Mouse (Mus musculus) intestine, embryonic 16.5 days (tissue): ENCODE measurements around the gene Mthfd1l. TPM values are rescaled to one million over a fixed set of nuclear protein-coding genes. Genes with fewer than 3 reads are reported as not detected.

Source experiments
- ATAC-seq: fragments of 200-750 bp; cut with Nextera tagmentation; 2 replicates; pipeline ENCODE4 v1.8.0; 2017; ENCODE audit warnings: moderate TSS enrichment, moderate library complexity
- H3K27ac ChIP-seq: fragments of 300-500 bp; sonication (generic); 2 replicates; pipeline ENCODE4 v1.5.1; 2014; ENCODE audit warnings: mild to moderate bottlenecking, low read length
- H3K27me3 ChIP-seq: fragments of 300-500 bp; sonication (generic); replicated peaks from 2 replicates; pipeline ENCODE4 v1.6.1; 2014; ENCODE audit warnings: low read length, control low read depth, mixed read lengths; ENCODE audit not compliant: control insufficient read depth, insufficient read depth
- H3K36me3 ChIP-seq: fragments of 300-500 bp; sonication (generic); 2 replicates; pipeline ENCODE4 v1.6.1; 2014; ENCODE audit warnings: low read length, control low read depth; ENCODE audit not compliant: control insufficient read depth, insufficient read depth
- H3K4me1 ChIP-seq: fragments of 300-500 bp; sonication (generic); 2 replicates; pipeline ENCODE4 v1.6.1; 2014; ENCODE audit warnings: low read length, control low read depth, mixed read lengths; ENCODE audit not compliant: control insufficient read depth, insufficient read depth
- H3K4me2 ChIP-seq: fragments of 300-500 bp; sonication (generic); 2 replicates; pipeline ENCODE4 v1.6.1; 2014; ENCODE audit warnings: low read depth, low read length, control low read depth
- H3K4me3 ChIP-seq: fragments of 300-500 bp; sonication (generic); 2 replicates; pipeline ENCODE4 v1.5.1; 2014; ENCODE audit warnings: mild to moderate bottlenecking, low read length
- H3K9ac ChIP-seq: fragments of 300-500 bp; sonication (generic); 2 replicates; pipeline ENCODE4 v1.6.1; 2014; ENCODE audit warnings: low read depth, low read length
- H3K9me3 ChIP-seq: fragments of 300-500 bp; sonication (generic); 2 replicates; pipeline ENCODE4 v1.6.1; 2016; ENCODE audit warnings: low read length, control low read depth; ENCODE audit not compliant: control insufficient read depth
- WGBS: fragments of 180-500 bp; shearing (Covaris S2); extraction: QIAGEN DNeasy Blood & Tissue Kit; methylation state at CpG from one replicate; pipeline ENCODE4 v1.1.7; 2014; 5-methylcytosine and 5-hydroxymethylcytosine counted together
- polyA plus RNA-seq: library from polyadenylated mRNA; unstranded; fragments of >200 nt; fragmentation: Nextera tagmentation; extraction: Ambion mirVana; gene quantifications from 2 replicates; pipeline ENCODE4 v1.2.1, GENCODE M21; 2015

Gene Mthfd1l
- polyA plus RNA-seq, 1 experiment from 2014 or later = 18.4 TPM

GRCm38 (mm10) chr10:4177285-4177684 lies 204.4 kb downstream of the Mthfd1l start:
- no peaks in the 10 kb centered on the region for H3K9me3 ChIP-seq
- no peak for ATAC-seq
- H3K4me2 ChIP-seq = no peak overlapping the region
- H3K27ac ChIP-seq = peak overlapping the region; percentile 13; the same call in 1 of the 2 replicates
- 0 out of 2 replicates have a peak, but pooled peaks cover 5% of the 10 kb centered on the region for H3K4me1 ChIP-seq
- no peak overlapping the region for H3K4me3 ChIP-seq
- H3K9ac ChIP-seq = no peak overlapping the region
- 55% methylated on average over 4 of the region's 4 CpGs for WGBS
- H3K27me3 ChIP-seq = no peaks in the 10 kb centered on the region
- no peaks in the 10 kb centered on the region for H3K36me3 ChIP-seq

DNA sequence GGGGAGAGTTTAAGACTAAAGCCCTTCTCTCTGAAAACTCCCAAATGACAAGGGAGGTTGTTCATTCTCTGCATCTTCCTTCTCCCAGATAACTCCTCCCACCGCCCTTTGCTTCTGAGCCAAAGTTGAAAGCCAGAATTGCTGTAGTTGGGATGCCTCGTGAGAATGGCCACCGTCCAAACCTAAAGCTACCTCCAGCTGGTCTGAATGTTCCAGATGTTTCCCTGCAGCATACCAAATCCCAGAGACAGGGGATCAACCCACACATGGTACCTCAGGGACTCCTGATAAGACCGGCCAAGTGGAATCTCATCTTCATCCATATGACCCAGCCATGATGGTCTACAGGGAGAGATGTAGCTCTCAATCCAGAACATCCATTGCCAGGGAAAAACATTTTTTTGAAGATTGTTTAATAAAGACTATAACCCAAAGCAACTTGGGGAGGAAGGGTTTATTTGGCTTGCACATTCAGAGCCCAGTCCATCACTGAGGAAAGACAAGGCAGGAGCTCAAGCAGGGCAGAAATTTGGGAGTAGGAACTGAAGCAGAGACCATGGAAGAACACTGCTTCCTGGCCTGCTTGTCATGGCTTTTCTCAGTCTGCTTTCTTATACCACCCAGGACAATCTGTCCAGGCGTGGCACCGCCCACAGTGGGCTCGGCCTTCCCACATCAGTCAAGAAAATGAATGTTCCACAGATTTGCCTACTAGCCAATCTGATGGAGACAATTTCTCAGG lies 206.3 kb downstream of the Mthfd1l start:
- WGBS = 79% methylated on average over 7 of the region's 7 CpGs

DNA sequence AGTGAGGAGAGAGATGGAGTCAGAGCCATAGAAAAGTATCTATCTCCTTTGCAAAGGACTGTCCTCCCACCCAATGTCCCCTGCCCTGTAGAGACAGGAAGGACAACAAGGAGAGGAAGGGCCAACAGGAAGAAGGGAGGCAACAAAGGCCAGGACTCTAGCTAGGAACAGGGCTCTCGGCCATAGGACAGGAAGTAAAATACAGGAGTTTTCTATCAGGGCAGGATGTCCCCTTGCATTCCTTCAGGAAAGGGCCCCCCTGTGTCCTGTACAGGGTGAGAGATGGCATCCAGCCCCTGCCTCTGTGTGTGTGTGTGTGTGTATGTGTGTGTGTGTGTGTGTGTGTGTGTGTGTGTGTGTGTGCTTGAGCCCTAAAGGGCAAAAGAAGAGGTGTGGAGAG lies 209.0 kb downstream of the Mthfd1l start:
- Histone ChIP-seq H3K4me3 (no peak overlapping the region), H3K9me3 (no peaks in the 10 kb centered on the region), H3K36me3 (no peaks in the 10 kb centered on the region), H3K27me3 (no peaks in the 10 kb centered on the region), H3K9ac (no peak overlapping the region), H3K4me1 (0 out of 2 replicates have a peak, but pooled peaks cover 5% of the 10 kb centered on the region), H3K4me2 (no peak overlapping the region), H3K27ac (no peak overlapping the region)
- whole genome bisulfite sequencing = 55% methylated on average over 1 of the region's 1 CpGs
- ATAC-seq = no peak

More for the DNA sequence above, 206.3 kb downstream of the Mthfd1l start:
- 0 out of 2 replicates have a peak, but pooled peaks cover 5% of the 10 kb centered on the region for H3K4me1 ChIP-seq
- H3K9ac ChIP-seq = no peak overlapping the region
- H3K27ac ChIP-seq = no peak overlapping the region
- no peak overlapping the region for H3K4me2 ChIP-seq
- no peaks in the 10 kb centered on the region for H3K9me3 ChIP-seq
- H3K4me3 ChIP-seq = no peak overlapping the region
- no peaks in the 10 kb centered on the region for H3K36me3 ChIP-seq
- no peaks in the 10 kb centered on the region for H3K27me3 ChIP-seq
- ATAC-seq = peak; percentile 41; the same call in 1 of the 2 replicates

DNA sequence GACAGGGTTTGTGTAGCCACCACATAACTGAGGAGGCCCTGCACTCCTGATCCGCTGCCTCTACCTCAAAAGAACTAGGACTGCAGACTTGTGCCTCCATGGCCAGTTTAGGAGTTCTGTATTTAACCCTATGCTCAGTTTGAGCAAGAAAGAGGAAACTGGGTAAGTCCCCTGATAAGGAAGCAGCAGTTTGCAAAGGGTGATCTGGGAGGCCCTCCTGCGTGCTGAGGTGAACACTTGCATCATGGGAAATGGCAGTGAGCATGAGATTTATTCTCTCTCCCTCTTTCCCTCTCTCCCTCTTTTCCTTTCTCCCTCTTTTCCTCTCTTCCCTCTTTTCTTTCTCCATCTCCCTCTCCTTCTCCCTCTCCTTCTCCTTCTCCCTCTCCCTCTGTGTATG lies 209.5 kb downstream of the Mthfd1l start:
- H3K9ac ChIP-seq = no peak overlapping the region
- WGBS = 75% methylated on average over 2 of the region's 2 CpGs
- H3K36me3 ChIP-seq = no peaks in the 10 kb centered on the region
- H3K4me2 ChIP-seq = no peak overlapping the region
- no peaks in the 10 kb centered on the region for H3K27me3 ChIP-seq
- no peak overlapping the region for H3K4me3 ChIP-seq
- 0 out of 2 replicates have a peak, but pooled peaks cover 5% of the 10 kb centered on the region for H3K4me1 ChIP-seq
- no peak for ATAC-seq
- no peak overlapping the region for H3K27ac ChIP-seq
- no peaks in the 10 kb centered on the region for H3K9me3 ChIP-seq

GRCm38 (mm10) chr10:4188614-4189402 lies 215.9 kb downstream of the Mthfd1l start:
- 67% methylated on average over 18 of the region's 18 CpGs for WGBS
- peaks cover 9% of the 10 kb centered on the region; the same call in 1 of the 2 replicates for H3K4me1 ChIP-seq
- no peak overlapping the region for H3K4me2 ChIP-seq
- peak; percentile 81; the same call in 1 of the 2 replicates for ATAC-seq
- H3K27me3 ChIP-seq = no peaks in the 10 kb centered on the region
- H3K4me3 ChIP-seq = no peak overlapping the region
- no peak overlapping the region for H3K9ac ChIP-seq
- H3K36me3 ChIP-seq = no peaks in the 10 kb centered on the region
- no peaks in the 10 kb centered on the region for H3K9me3 ChIP-seq
- H3K27ac ChIP-seq = peak overlapping the region; percentile 23; the same call in 1 of the 2 replicates

GRCm38 (mm10) chr10:4189422-4189821 lies 216.5 kb downstream of the Mthfd1l start:
- 84% methylated on average over 6 of the region's 6 CpGs for WGBS
- Histone ChIP-seq H3K9me3 (no peaks in the 10 kb centered on the region), H3K4me1 (peaks cover 9% of the 10 kb centered on the region; the same call in 1 of the 2 replicates), H3K9ac (no peak overlapping the region), H3K27me3 (no peaks in the 10 kb centered on the region), H3K4me2 (no peak overlapping the region), H3K36me3 (no peaks in the 10 kb centered on the region), H3K27ac (no peak overlapping the region), H3K4me3 (no peak overlapping the region)
- ATAC-seq = no peak

DNA sequence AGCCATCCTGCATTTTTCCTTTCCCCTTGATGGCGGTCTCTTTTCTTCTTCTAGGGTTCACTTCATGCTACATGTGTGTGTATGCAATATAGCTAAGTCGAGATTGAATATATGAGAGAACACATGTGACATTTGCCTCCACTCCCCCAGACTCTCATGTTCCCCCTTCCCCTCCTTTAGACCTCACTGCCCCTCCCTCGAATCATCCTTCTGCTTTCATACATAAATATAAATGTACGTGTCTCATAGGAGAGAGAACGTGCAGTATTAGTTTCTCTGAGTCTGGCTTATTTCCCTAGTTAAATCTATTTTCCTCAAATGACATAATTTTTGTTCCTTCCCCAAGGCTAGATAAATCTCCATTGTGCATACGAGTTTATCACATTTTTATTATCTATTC lies 226.1 kb downstream of the Mthfd1l start:
- no peak overlapping the region for H3K27ac ChIP-seq
- WGBS = 75% methylated on average over 6 of the region's 6 CpGs

GRCm38 (mm10) chr10:4199926-4200325 lies 227.0 kb downstream of the Mthfd1l start:
- no peak overlapping the region for H3K9ac ChIP-seq
- WGBS = 87% methylated on average over 6 of the region's 6 CpGs
- H3K4me3 ChIP-seq = no peak overlapping the region
- no peaks in the 10 kb centered on the region for H3K9me3 ChIP-seq
- no peaks in the 10 kb centered on the region for H3K27me3 ChIP-seq
- no peaks in the 10 kb centered on the region for H3K36me3 ChIP-seq
- ATAC-seq = no peak
- H3K4me2 ChIP-seq = no peak overlapping the region
- no peak overlapping the region for H3K27ac ChIP-seq
- no peaks in the 10 kb centered on the region for H3K4me1 ChIP-seq

More for the DNA sequence above, 226.1 kb downstream of the Mthfd1l start:
- no peaks in the 10 kb centered on the region for H3K36me3 ChIP-seq
- H3K4me1 ChIP-seq = no peaks in the 10 kb centered on the region
- H3K4me3 ChIP-seq = no peak overlapping the region
- no peak overlapping the region for H3K4me2 ChIP-seq
- no peak overlapping the region for H3K9ac ChIP-seq
- H3K27me3 ChIP-seq = no peaks in the 10 kb centered on the region
- no peaks in the 10 kb centered on the region for H3K9me3 ChIP-seq
- ATAC-seq = no peak

- Histone ChIP-seq H3K27ac (no peak overlapping the region), H3K27me3 (no peaks in the 10 kb centered on the region), H3K9me3 (no peaks in the 10 kb centered on the region), H3K9ac (no peak overlapping the region), H3K4me3 (no peak overlapping the region), H3K36me3 (no peaks in the 10 kb centered on the region), H3K4me2 (no peak overlapping the region), H3K4me1 (no peaks in the 10 kb centered on the region)
- 92% methylated on average over 5 of the region's 5 CpGs for WGBS
- ATAC-seq = no peak
These were observed 227.7 kb downstream of the Mthfd1l start for GRCm38 (mm10) chr10:4200546-4201104.
